Comparison of ENCODE assay signal across 28 mouse cellular contexts in the genomic region with DNA sequence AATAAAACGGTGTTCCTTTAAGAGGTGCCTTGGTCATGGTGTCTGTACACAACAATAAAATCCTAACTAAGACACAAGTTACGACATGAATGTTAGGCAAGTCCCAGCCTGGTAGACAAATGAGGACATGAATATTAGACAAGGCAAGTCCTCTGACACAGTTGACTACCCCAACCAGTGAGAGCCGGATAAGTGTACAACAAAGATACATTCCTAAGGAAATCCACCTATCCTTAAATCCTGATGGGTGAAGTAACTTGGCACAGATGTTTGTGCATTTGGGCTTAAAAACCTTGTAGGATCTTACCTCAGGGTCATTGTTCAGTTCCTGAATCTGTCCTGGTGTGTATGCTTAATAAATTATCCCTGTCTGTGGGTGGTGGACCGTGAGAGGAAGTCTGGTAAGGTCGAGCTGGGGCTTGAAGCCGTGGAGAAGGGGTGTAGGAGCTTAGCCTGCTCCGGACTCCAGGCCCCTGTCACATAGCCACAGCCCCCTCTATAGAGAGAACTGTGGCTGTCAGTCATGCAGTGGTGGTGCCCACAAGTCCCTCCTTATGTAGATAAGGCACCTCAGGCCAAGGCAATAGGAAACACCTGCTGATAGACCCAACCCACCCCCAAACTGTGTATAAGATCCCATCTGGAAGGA. TPM values are rescaled to one million over a fixed set of nuclear protein-coding genes. Genes with fewer than 3 reads are reported as not detected.
DNase-seq lines count a peak whose midpoint lies in the region; ATAC-seq and TF ChIP-seq lines count a peak whose summit lies in the region.
"Had no signal": no experiment of that assay in that cellular context is flagged by ENCODE, and none has a peak within 500 bp of the region (broad histone marks: within the 10 kb centered on the region; RNA-seq: fewer than 3 reads in every experiment).

No protein-coding gene starts in this region.

- no peak for DNase-seq in kidney, adult 2 months
- peak; percentile 16 for DNase-seq in thymus, postnatal 0 days (ENCODE audit: low spot score)
- DNase-seq in thymus, postnatal 10 days (ENCODE audit: low spot score in 2 of 2), result no peak
- no peak for DNase-seq in urinary bladder, postnatal 14 days (ENCODE audit: low spot score)
- DNase-seq in spleen, adult 18-20 months, result no peak
- DNase-seq: adrenal gland, adult 2 months; adrenal gland, postnatal 36 days; cerebellum, adult 2 months; cerebellum, postnatal 25 days; gastrocnemius, postnatal 25 days; heart, postnatal 14 days; kidney, postnatal 10 days; layer of hippocampus, adult 9-11 months; lung, embryonic 14.5 days; right cerebral cortex, adult 18-20 months; thymus, postnatal 14 days had no signal

- no peaks in the 10 kb centered on the region for H3K36me3 ChIP-seq in kidney, embryonic 14.5 days (ENCODE audit: control insufficient read depth, insufficient read depth, low read length)
- H3K36me3 ChIP-seq in kidney, adult 2 months (ENCODE audit: control insufficient read depth, insufficient read depth, low read length), result no peaks in the 10 kb centered on the region
- H3K36me3 ChIP-seq: heart, embryonic 13.5 days; intestine, embryonic 15.5 days; limb, embryonic 10.5 days; limb, embryonic 15.5 days; liver, embryonic 15.5 days; midbrain, embryonic 12.5 days; neural tube, embryonic 12.5 days had no signal

- TF ChIP-seq POLR2A in kidney, adult 2 months (IDR thresholded peaks at IDR 0.05; ENCODE audit: low read depth, low read length), result no peak

- H3K27ac ChIP-seq in kidney, embryonic 14.5 days (ENCODE audit: low read depth, low read length), result no peak overlapping the region
- H3K27ac ChIP-seq in kidney, adult 2 months (ENCODE audit: insufficient read depth, low read depth, low read length), result no peak overlapping the region
- H3K27ac ChIP-seq: heart, embryonic 13.5 days; hindbrain, postnatal 0 days; intestine, embryonic 15.5 days; limb, embryonic 10.5 days; limb, embryonic 15.5 days; liver, embryonic 15.5 days; midbrain, embryonic 12.5 days; neural tube, embryonic 12.5 days had no signal

- no peaks in the 10 kb centered on the region for H3K4me1 ChIP-seq in kidney, embryonic 14.5 days (ENCODE audit: control insufficient read depth, insufficient read depth, low read length)
- H3K4me1 ChIP-seq in kidney, adult 2 months (ENCODE audit: control insufficient read depth, insufficient read depth, low read length), result no peaks in the 10 kb centered on the region
- H3K4me1 ChIP-seq: intestine, embryonic 15.5 days; limb, embryonic 10.5 days; limb, embryonic 15.5 days; liver, embryonic 15.5 days; midbrain, embryonic 12.5 days; neural tube, embryonic 12.5 days had no signal

- H3K9ac ChIP-seq in kidney, embryonic 14.5 days (ENCODE audit: low read depth, low read length), result no peak overlapping the region
- H3K9ac ChIP-seq: heart, embryonic 13.5 days; intestine, embryonic 15.5 days; limb, embryonic 15.5 days; liver, embryonic 15.5 days; lung, embryonic 14.5 days; midbrain, embryonic 12.5 days; neural tube, embryonic 12.5 days had no signal

- 24% methylated on average over 7 of the region's 7 CpGs for WGBS in kidney, embryonic 14.5 days
- 19% methylated on average over 7 of the region's 7 CpGs for WGBS in kidney, adult 2 months

- no peaks in the 10 kb centered on the region for H3K9me3 ChIP-seq in kidney, embryonic 14.5 days (ENCODE audit: control insufficient read depth, low read length)
- H3K9me3 ChIP-seq: heart, embryonic 13.5 days; intestine, embryonic 15.5 days; limb, embryonic 10.5 days; limb, embryonic 15.5 days; liver, embryonic 15.5 days; midbrain, embryonic 12.5 days; neural tube, embryonic 12.5 days had no signal

- no peak overlapping the region for H3K4me3 ChIP-seq in kidney, embryonic 14.5 days (ENCODE audit: low read length)
- no peak overlapping the region for H3K4me3 ChIP-seq in kidney, adult 2 months (ENCODE audit: insufficient read depth, low read depth, low read length)
- H3K4me3 ChIP-seq: heart, embryonic 13.5 days; intestine, embryonic 15.5 days; limb, embryonic 10.5 days; limb, embryonic 15.5 days; liver, embryonic 15.5 days; midbrain, embryonic 12.5 days; myocyte; neural tube, embryonic 12.5 days had no signal

- TF ChIP-seq CTCF in kidney, adult 2 months (conservative IDR thresholded peaks at IDR 0.05; ENCODE audit: insufficient read depth, insufficient read length, low read depth, low read length), result no peak

- no peaks in the 10 kb centered on the region for H3K27me3 ChIP-seq in kidney, embryonic 14.5 days (ENCODE audit: control insufficient read depth, insufficient read depth, low read length)
- H3K27me3 ChIP-seq in kidney, adult 2 months (replicated peaks; ENCODE audit: control insufficient read depth, insufficient read depth, low read length), result no peaks in the 10 kb centered on the region
- H3K27me3 ChIP-seq: heart, embryonic 13.5 days; intestine, embryonic 15.5 days; limb, embryonic 15.5 days; liver, embryonic 15.5 days; midbrain, embryonic 12.5 days; neural tube, embryonic 12.5 days had no signal

- ATAC-seq in kidney, embryonic 14.5 days (ENCODE audit: low FRiP score, low TSS enrichment), result peak; percentile 83
- ATAC-seq in hematopoietic stem cell, adult 5-6 weeks (replicated peaks in 1 of 2; ENCODE audit: insufficient read depth in 1 of 2, low FRiP score in 2 of 2, low TSS enrichment in 1 of 2, low read depth in 1 of 2, poor library complexity in 2 of 2, severe bottlenecking in 2 of 2), result peak; percentile 87 to 89
- ATAC-seq: forebrain, embryonic 14.5 days; hindbrain, postnatal 0 days; intestine, embryonic 15.5 days had no signal

- no peak overlapping the region for H3K4me2 ChIP-seq in kidney, embryonic 14.5 days (replicated peaks; ENCODE audit: low read depth, low read length)
- H3K4me2 ChIP-seq: heart, embryonic 13.5 days; intestine, embryonic 15.5 days; limb, embryonic 15.5 days; liver, embryonic 15.5 days; lung, embryonic 14.5 days; midbrain, embryonic 12.5 days; neural tube, embryonic 12.5 days had no signal

RNA-seq across cellular contexts. Expression of gene Ccnl1, which starts 39.4 kb away (rescaled TPM):
- polyA plus RNA-seq in kidney, embryonic 14.5 days (2014; fragmentation: Nextera tagmentation; extraction: Ambion mirVana), result 88.7 and 136 TPM in 2 replicates
- polyA plus RNA-seq in kidney, adult 2 months (2012; rRNA removed), result 20.8 and 25.6 TPM in 2 replicates
- 153 and 155 TPM in 2 replicates for polyA plus RNA-seq in thymus, postnatal 0 days (2015; fragmentation: Nextera tagmentation; extraction: Ambion mirVana)
- total RNA-seq in hematopoietic stem cell, adult 5-6 weeks (2017), result 442 and 717 TPM in 2 replicates
